Mouse (Mus musculus) forebrain, embryonic 11.5 days (tissue): ENCODE measurements around the gene Hck. TPM values are rescaled to one million over a fixed set of nuclear protein-coding genes. Genes with fewer than 3 reads are reported as not detected.
A peak's percentile ranks its signal among the peaks of the same experiment; 100 is the strongest.

Experiments used
- ATAC-seq: fragments of 200-750 bp; cut with Nextera tagmentation; replicated peaks from 2 replicates; pipeline ENCODE4 v1.8.0; 2017; ENCODE audit warnings: moderate TSS enrichment; ENCODE audit not compliant: low FRiP score
- DNase-seq: peaks from one replicate; pipeline ENCODE4 v3.0.0-alpha.2; 2017; ENCODE audit warnings: low spot score
- H3K27ac ChIP-seq: fragments of 300-500 bp; sonication (generic); 2 replicates; pipeline ENCODE4 v1.5.1; 2014; ENCODE audit warnings: low read depth, low read length
- H3K27me3 ChIP-seq: fragments of 300-500 bp; sonication (generic); 2 replicates; pipeline ENCODE4 v1.6.1; 2014; ENCODE audit warnings: mild to moderate bottlenecking, low read length, mixed read lengths; ENCODE audit not compliant: control insufficient read depth, insufficient read depth
- H3K36me3 ChIP-seq: fragments of 300-500 bp; sonication (generic); 2 replicates; pipeline ENCODE4 v1.6.1; 2014; ENCODE audit warnings: mild to moderate bottlenecking, low read length, moderate library complexity, mixed read lengths; ENCODE audit not compliant: control insufficient read depth, insufficient read depth
- H3K4me1 ChIP-seq: fragments of 300-500 bp; sonication (generic); replicated peaks from 2 replicates; pipeline ENCODE4 v1.6.1; 2014; ENCODE audit warnings: low read length, mixed read lengths; ENCODE audit not compliant: control insufficient read depth, insufficient read depth
- H3K4me2 ChIP-seq: fragments of 300-500 bp; sonication (generic); 2 replicates; pipeline ENCODE4 v1.6.1; 2014; ENCODE audit warnings: low read depth, mild to moderate bottlenecking, low read length, moderate library complexity, mixed read lengths; ENCODE audit not compliant: severe bottlenecking
- H3K4me3 ChIP-seq: fragments of 300-500 bp; sonication (generic); 2 replicates; pipeline ENCODE4 v1.5.1; 2014; ENCODE audit warnings: low read depth, low read length
- H3K9ac ChIP-seq: fragments of 300-500 bp; sonication (generic); 2 replicates; pipeline ENCODE4 v1.6.1; 2014; ENCODE audit warnings: low read length
- H3K9me3 ChIP-seq: fragments of 300-500 bp; sonication (generic); 2 replicates; pipeline ENCODE4 v1.6.1; 2016; ENCODE audit warnings: low read length, mixed read lengths; ENCODE audit not compliant: control insufficient read depth
- WGBS: fragments of 180-500 bp; shearing (Covaris S2); extraction: QIAGEN DNeasy Blood & Tissue Kit; methylation state at CpG from one replicate; pipeline ENCODE4 v1.1.7; 2014; 5-methylcytosine and 5-hydroxymethylcytosine counted together
- polyA plus RNA-seq: library from polyadenylated mRNA; unstranded; fragments of >200 nt; fragmentation: Nextera tagmentation; extraction: Ambion mirVana; gene quantifications from 2 replicates; pipeline ENCODE4 v1.2.1, GENCODE M21; 2014

The Hck gene
- polyA plus RNA-seq, 1 experiment from 2014 or later = 1.8 TPM

- H3K9ac ChIP-seq = no peak overlapping the region
- no peak overlapping the region for H3K4me3 ChIP-seq
- H3K27me3 ChIP-seq = no peaks in the 10 kb centered on the region
- H3K27ac ChIP-seq = no peak overlapping the region
- no peak overlapping the region for H3K4me2 ChIP-seq
- no peaks in the 10 kb centered on the region for H3K36me3 ChIP-seq
- WGBS = 88% methylated on average over 6 of the region's 6 CpGs
- no peak for DNase-seq
- no peaks in the 10 kb centered on the region for H3K4me1 ChIP-seq
- H3K9me3 ChIP-seq = no peaks in the 10 kb centered on the region
- no peak for ATAC-seq
Measured at GRCm38 (mm10) chr2:153085556-153085955, 22.7 kb upstream of the Hck start.

- no peaks in the 10 kb centered on the region for H3K36me3 ChIP-seq
- no peak overlapping the region for H3K4me3 ChIP-seq
- H3K9me3 ChIP-seq = no peaks in the 10 kb centered on the region
- H3K9ac ChIP-seq = no peak overlapping the region
- DNase-seq = no peak
- no peak overlapping the region for H3K27ac ChIP-seq
- ATAC-seq = no peak
- H3K4me2 ChIP-seq = no peak overlapping the region
- no peaks in the 10 kb centered on the region for H3K27me3 ChIP-seq
- WGBS = 90% methylated on average over 4 of the region's 4 CpGs
- no peaks in the 10 kb centered on the region for H3K4me1 ChIP-seq
Measured at GRCm38 (mm10) chr2:153086166-153086565, 22.1 kb upstream of the Hck start.

DNA sequence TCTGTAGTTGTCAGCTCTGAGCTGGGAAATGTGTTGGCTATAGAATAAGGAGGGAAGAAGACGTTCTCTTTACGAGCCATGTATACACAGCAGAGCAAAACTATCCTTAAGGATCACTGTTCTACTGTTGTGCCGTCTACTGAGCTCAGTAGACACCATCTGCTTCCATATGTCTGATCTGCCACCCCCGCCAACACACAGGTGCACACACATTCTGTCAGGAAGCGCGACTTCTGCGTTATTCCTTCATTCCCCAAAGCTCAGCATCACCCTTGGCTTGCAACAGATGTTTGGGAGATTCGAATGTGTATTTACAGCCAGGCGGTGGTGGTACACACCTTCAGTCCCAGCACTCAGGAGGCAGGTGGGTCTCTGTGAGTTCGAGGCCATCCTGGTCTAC, 21.2 kb upstream of the Hck start:
- Histone ChIP-seq H3K9ac (no peak overlapping the region), H3K9me3 (no peaks in the 10 kb centered on the region), H3K4me2 (no peak overlapping the region), H3K4me3 (no peak overlapping the region), H3K36me3 (no peaks in the 10 kb centered on the region), H3K27ac (no peak overlapping the region), H3K27me3 (no peaks in the 10 kb centered on the region), H3K4me1 (no peaks in the 10 kb centered on the region)
- DNase-seq = no peak
- 89% methylated on average over 10 of the region's 10 CpGs for WGBS
- no peak for ATAC-seq

- no peak overlapping the region for H3K4me3 ChIP-seq
- H3K36me3 ChIP-seq = no peaks in the 10 kb centered on the region
- H3K9me3 ChIP-seq = no peaks in the 10 kb centered on the region
- H3K4me1 ChIP-seq = no peaks in the 10 kb centered on the region
- WGBS = 67% methylated on average over 2 of the region's 2 CpGs
- H3K4me2 ChIP-seq = no peak overlapping the region
- no peak for ATAC-seq
- DNase-seq = no peak
- no peak overlapping the region for H3K9ac ChIP-seq
- H3K27me3 ChIP-seq = no peaks in the 10 kb centered on the region
- H3K27ac ChIP-seq = no peak overlapping the region
Measured at GRCm38 (mm10) chr2:153089316-153089715, 19.0 kb upstream of the Hck start.

DNA sequence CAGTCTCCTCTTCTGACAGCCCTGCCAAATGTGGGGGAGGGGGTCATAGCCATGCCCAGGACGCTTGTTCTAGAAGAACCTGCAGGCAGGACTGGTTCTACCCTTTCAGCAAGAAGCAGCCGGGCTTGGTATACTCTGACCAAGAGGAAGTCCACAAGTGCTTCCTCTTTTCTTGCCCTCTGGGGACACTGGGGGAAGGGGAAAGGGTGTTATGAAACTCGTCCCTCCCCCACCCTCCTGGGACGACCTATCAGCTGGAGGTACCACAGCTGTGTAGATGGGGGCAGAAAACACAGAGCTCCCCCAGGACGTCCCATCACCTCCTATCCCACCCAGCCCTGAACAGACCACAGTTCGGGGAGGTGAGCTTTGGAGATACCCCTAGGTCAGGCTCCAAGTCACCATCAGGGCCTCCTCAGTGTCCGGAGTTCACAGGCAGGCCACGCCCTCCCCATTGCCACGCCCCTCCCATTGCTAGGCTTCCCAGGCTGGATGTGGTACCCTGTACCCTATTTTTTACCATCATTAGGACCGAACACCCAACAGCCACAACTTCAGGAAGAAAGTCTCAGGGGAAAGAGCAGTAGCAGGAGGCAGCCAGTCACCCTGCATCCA, 17.6 kb upstream of the Hck start:
- Histone ChIP-seq H3K36me3 (no peaks in the 10 kb centered on the region), H3K27me3 (no peaks in the 10 kb centered on the region), H3K4me1 (no peaks in the 10 kb centered on the region), H3K4me3 (no peak overlapping the region), H3K27ac (no peak overlapping the region), H3K9me3 (no peaks in the 10 kb centered on the region), H3K4me2 (no peak overlapping the region), H3K9ac (no peak overlapping the region)
- WGBS = 41% methylated on average over 10 of the region's 10 CpGs
- no peak for DNase-seq
- ATAC-seq = no peak

DNA sequence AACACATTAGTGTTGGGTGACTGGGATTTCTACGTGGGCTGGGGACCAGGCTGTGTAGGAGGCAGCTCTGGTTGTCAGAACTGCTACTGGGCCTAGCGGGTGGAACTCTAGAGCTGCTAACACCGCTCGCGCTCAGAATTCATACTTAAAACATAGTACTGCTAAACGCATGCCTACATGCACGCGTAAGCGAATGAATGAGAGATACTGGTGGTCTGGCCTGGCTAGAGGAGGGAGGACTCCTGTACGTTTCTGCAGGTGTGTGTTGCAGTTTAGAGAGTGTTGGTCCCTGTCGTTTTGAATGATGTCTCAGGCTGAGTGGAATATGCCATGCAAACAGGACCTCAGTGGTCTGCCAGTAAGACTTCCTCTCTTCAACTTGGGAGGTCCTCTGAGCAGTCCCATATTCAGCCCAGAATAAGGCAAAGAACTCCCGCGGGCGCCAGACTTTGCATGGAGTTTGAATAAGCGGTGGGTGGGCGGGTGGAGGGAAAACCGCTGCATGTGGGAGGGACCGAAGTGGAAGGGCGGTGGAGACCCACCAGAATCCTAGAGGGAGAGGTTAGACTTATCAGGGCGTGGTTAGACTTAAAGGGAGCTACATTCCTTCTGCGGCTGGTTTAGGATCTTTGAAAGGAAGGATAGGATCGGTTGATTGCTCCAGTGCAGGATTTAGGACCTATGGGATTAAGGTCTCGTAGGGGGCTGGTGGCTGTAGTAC, 1.1 kb upstream of the Hck start:
- DNase-seq (peak; percentile 63), ATAC-seq (0 out of 2 replicates have a peak, but pooled peaks have one; percentile 51)
- peaks cover 31% of the 10 kb centered on the region for H3K27me3 ChIP-seq
- H3K9ac ChIP-seq = no peak overlapping the region
- H3K4me2 ChIP-seq = peak overlapping the region; percentile 71; the same call in 1 of the 2 replicates
- peaks cover 5% of the 10 kb centered on the region for H3K4me1 ChIP-seq
- no peak overlapping the region for H3K27ac ChIP-seq
- no peak overlapping the region for H3K4me3 ChIP-seq
- no peaks in the 10 kb centered on the region for H3K36me3 ChIP-seq
- WGBS = 31% methylated on average over 23 of the region's 23 CpGs
- no peaks in the 10 kb centered on the region for H3K9me3 ChIP-seq

DNA sequence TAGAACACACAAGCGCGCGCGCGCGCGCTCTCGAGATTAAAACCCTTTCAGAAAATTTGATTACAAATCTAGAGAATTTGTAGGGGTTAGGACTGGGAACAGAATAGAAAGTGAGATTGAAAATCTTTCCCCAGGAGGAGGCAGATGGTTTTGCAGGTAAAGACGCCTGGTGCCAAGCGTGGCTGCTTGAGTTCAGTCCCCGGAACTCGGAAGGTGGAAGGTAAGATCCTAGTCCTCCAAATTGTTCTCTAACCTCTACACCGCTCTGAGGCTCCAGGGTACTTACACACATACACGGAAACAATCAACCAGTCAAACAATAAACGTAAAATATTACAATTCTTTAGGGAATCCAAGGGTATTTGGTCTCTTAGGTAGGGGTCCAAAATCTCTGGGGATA, 466 bp upstream of the Hck start:
- peaks cover 5% of the 10 kb centered on the region for H3K4me1 ChIP-seq
- no peak for DNase-seq
- ATAC-seq = no peak
- 2% methylated on average over 15 of the region's 15 CpGs for WGBS
- H3K36me3 ChIP-seq = no peaks in the 10 kb centered on the region
- peak overlapping the region; percentile 36 for H3K4me3 ChIP-seq
- H3K27me3 ChIP-seq = peaks cover 31% of the 10 kb centered on the region
- H3K9me3 ChIP-seq = no peaks in the 10 kb centered on the region
- H3K4me2 ChIP-seq = peak overlapping the region; percentile 71; the same call in 1 of the 2 replicates
- no peak overlapping the region for H3K9ac ChIP-seq
- no peak overlapping the region for H3K27ac ChIP-seq

GRCm38 (mm10) chr2:153109596-153109995, 1.3 kb downstream of the Hck start:
- no peak overlapping the region for H3K9ac ChIP-seq
- peaks cover 31% of the 10 kb centered on the region for H3K27me3 ChIP-seq
- no peak for DNase-seq
- no peak overlapping the region for H3K4me3 ChIP-seq
- peaks cover 5% of the 10 kb centered on the region for H3K4me1 ChIP-seq
- 74% methylated on average over 7 of the region's 7 CpGs for WGBS
- H3K4me2 ChIP-seq = no peak overlapping the region
- H3K36me3 ChIP-seq = no peaks in the 10 kb centered on the region
- no peak overlapping the region for H3K27ac ChIP-seq
- H3K9me3 ChIP-seq = no peaks in the 10 kb centered on the region
- no peak for ATAC-seq

- ATAC-seq = no peak
- Histone ChIP-seq H3K9ac (no peak overlapping the region), H3K4me1 (peaks cover 5% of the 10 kb centered on the region), H3K4me3 (no peak overlapping the region), H3K4me2 (no peak overlapping the region), H3K27me3 (peaks cover 31% of the 10 kb centered on the region), H3K27ac (no peak overlapping the region), H3K36me3 (no peaks in the 10 kb centered on the region), H3K9me3 (no peaks in the 10 kb centered on the region)
- WGBS = 93% methylated on average over 7 of the region's 7 CpGs
- no peak for DNase-seq
Measured at GRCm38 (mm10) chr2:153111298-153111697, 3.0 kb downstream of the Hck start.
